Mouse (Mus musculus): Measurements from ENCODE around the gene Gm11273. TPM values are rescaled to one million over a fixed set of nuclear protein-coding genes. Genes with fewer than 3 reads are reported as not detected.
"Not testable (repeated sequence)": the region's sequence is repeated elsewhere in the genome, so short reads cannot be mapped to it uniquely, and the experiment has no call there.

Gene Gm11273
- total RNA-seq, 1 experiment: 35.7 TPM

DNA sequence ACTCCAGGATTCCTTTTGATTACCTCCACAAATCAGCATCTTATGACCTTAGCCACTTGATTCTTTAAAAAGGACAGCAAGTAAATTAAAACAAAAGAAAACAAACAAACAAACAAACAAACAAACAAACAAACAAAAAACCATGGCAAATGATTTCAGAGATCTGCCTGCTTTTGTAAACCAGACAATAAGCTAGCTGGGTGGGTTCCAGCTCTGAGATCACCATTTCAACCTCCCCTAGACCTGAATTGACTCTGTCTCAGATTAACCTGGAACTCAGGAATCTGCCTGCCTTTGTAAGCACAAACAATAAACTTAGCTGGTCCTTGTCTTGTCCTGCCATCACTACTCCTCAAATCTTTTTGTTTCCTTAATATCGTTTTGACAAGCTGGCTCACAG is 14.3 kb downstream of the Gm11273 start:
- Histone ChIP-seq H3K9ac (ENCODE audit: insufficient read depth, low read depth, low read length, poor library complexity, severe bottlenecking) (no peak overlapping the region), H3K4me3 (ENCODE audit: insufficient read depth in 1 of 2, low read depth in 1 of 2, low read length in 2 of 2, poor library complexity in 1 of 2, severe bottlenecking in 1 of 2) (no peak overlapping the region), H3K9me3 (ENCODE audit: control insufficient read depth, insufficient read depth, low read depth, low read length) (0 out of 2 replicates have a peak, but pooled peaks cover 6% of the 10 kb centered on the region), H3K4me1 (ENCODE audit: control insufficient read depth in 2 of 2, insufficient read depth in 2 of 2, low read length in 2 of 2, poor library complexity in 1 of 2) (no peaks in the 10 kb centered on the region), H3K36me3 (ENCODE audit: control insufficient read depth, insufficient read depth, low read length, poor library complexity, severe bottlenecking) (no peaks in the 10 kb centered on the region), H3K27ac (ENCODE audit: insufficient read depth, low read depth, low read length, poor library complexity, severe bottlenecking) (no peak overlapping the region)
- in situ Hi-C loops (cut with MboI; ENCODE audit: low sequenced_read_pairs in 2 of 2, unreplicated experiment in 2 of 2): no loop called here
- no peak for DNase-seq (ENCODE audit: low read depth, low spot score)
- TF ChIP-seq CHD2 (IDR thresholded peaks at IDR 0.05; ENCODE audit: low read depth, low read length) (no peak), HCFC1 (IDR thresholded peaks at IDR 0.05; ENCODE audit: borderline replicate concordance, insufficient read depth, low read length) (no peak), ZC3H11A (IDR thresholded peaks at IDR 0.05; ENCODE audit: borderline replicate concordance, low read depth, low read length) (no peak), ZNF384 (IDR thresholded peaks at IDR 0.05; ENCODE audit: low read depth, low read length) (no peak), MAFK (IDR thresholded peaks at IDR 0.05; ENCODE audit: insufficient read depth, low read depth, low read length) (no peak)

- H3K9me3 ChIP-seq (ENCODE audit: control insufficient read depth, insufficient read depth, low read depth, low read length); H3K27ac ChIP-seq (ENCODE audit: insufficient read depth, low read depth, low read length, poor library complexity, severe bottlenecking); in situ Hi-C loops (cut with MboI; ENCODE audit: low sequenced_read_pairs in 2 of 2, unreplicated experiment in 2 of 2); DNase-seq (ENCODE audit: low read depth, low spot score); H3K36me3 ChIP-seq (ENCODE audit: control insufficient read depth, insufficient read depth, low read length, poor library complexity, severe bottlenecking); H3K4me1 ChIP-seq (ENCODE audit: control insufficient read depth in 2 of 2, insufficient read depth in 2 of 2, low read length in 2 of 2, poor library complexity in 1 of 2): not testable (repeated sequence)
- Histone ChIP-seq H3K9ac (ENCODE audit: insufficient read depth, low read depth, low read length, poor library complexity, severe bottlenecking) (peak within 1 kb of the TSS; percentile 72; the same call in 1 of the 2 replicates), H3K4me3 (ENCODE audit: insufficient read depth in 1 of 2, low read depth in 1 of 2, low read length in 2 of 2, poor library complexity in 1 of 2, severe bottlenecking in 1 of 2) (peak within 1 kb of the TSS; percentile 60 to 80)
Observed at GRCm38 (mm10) chr13:21478759-21479670, 22.2 kb downstream of the Gm11273 start, which contains the start of the genes Zkscan4 and Gm10065. Gene Zkscan4, plus strand, starts transcription at chr13:21478907. Gene Gm10065, minus strand, starts transcription at chr13:21479441.

GRCm38 (mm10) chr13:21472427-21472826 is 28.8 kb downstream of the Gm11273 start:
- in situ Hi-C loops (cut with MboI; ENCODE audit: low sequenced_read_pairs in 2 of 2, unreplicated experiment in 2 of 2): no loop called here
- no peak for DNase-seq (ENCODE audit: low read depth, low spot score)
- no peaks in the 10 kb centered on the region for H3K9me3 ChIP-seq (ENCODE audit: control insufficient read depth, insufficient read depth, low read depth, low read length)

DNA sequence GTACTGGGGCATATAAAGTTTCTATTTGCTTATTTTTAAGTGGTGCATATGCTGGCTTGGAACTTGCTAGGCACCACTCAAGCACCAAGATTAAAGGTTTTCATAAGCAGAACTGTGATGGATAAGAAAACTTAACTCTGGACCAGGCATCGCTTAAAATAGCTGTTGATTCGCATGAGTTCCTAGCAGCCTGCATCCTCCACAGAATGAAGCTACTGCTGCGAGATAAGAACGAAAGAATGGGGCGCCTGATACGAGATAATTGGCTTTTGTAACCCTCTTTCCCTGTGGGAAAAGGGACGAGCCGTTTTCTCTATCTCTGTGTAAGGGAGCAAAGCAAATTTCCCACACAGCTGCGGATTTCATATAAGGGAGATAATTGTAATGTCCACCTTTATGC is 32.1 kb downstream of the Gm11273 start:
- H3K4me1 ChIP-seq (ENCODE audit: control insufficient read depth in 2 of 2, insufficient read depth in 2 of 2, low read length in 2 of 2, poor library complexity in 1 of 2): 0 out of 4 replicates have a peak, but pooled peaks cover 0 to 2% of the 10 kb centered on the region in 2 experiments
- DNase-seq (ENCODE audit: low read depth, low spot score): no peak
- H3K27ac ChIP-seq (ENCODE audit: insufficient read depth, low read depth, low read length, poor library complexity, severe bottlenecking): no peak overlapping the region
- in situ Hi-C loops (cut with MboI; ENCODE audit: low sequenced_read_pairs in 2 of 2, unreplicated experiment in 2 of 2): no loop called here
- TF ChIP-seq MAFK (IDR thresholded peaks at IDR 0.05; ENCODE audit: insufficient read depth, low read depth, low read length) (no peak), ZC3H11A (IDR thresholded peaks at IDR 0.05; ENCODE audit: borderline replicate concordance, low read depth, low read length) (no peak), ZNF384 (IDR thresholded peaks at IDR 0.05; ENCODE audit: low read depth, low read length) (no peak), CHD2 (IDR thresholded peaks at IDR 0.05; ENCODE audit: low read depth, low read length) (no peak), HCFC1 (IDR thresholded peaks at IDR 0.05; ENCODE audit: borderline replicate concordance, insufficient read depth, low read length) (no peak)
- no peaks in the 10 kb centered on the region for H3K9me3 ChIP-seq (ENCODE audit: control insufficient read depth, insufficient read depth, low read depth, low read length)
- no peak overlapping the region for H3K4me3 ChIP-seq (ENCODE audit: insufficient read depth in 1 of 2, low read depth in 1 of 2, low read length in 2 of 2, poor library complexity in 1 of 2, severe bottlenecking in 1 of 2)
- no peak overlapping the region for H3K9ac ChIP-seq (ENCODE audit: insufficient read depth, low read depth, low read length, poor library complexity, severe bottlenecking)
- H3K36me3 ChIP-seq (ENCODE audit: control insufficient read depth, insufficient read depth, low read length, poor library complexity, severe bottlenecking): no peaks in the 10 kb centered on the region

More at GRCm38 (mm10) chr13:21472427-21472826, 28.8 kb downstream of the Gm11273 start:
- TF ChIP-seq HCFC1 (IDR thresholded peaks at IDR 0.05; ENCODE audit: borderline replicate concordance, insufficient read depth, low read length) (no peak), CHD2 (IDR thresholded peaks at IDR 0.05; ENCODE audit: low read depth, low read length) (no peak), MAFK (IDR thresholded peaks at IDR 0.05; ENCODE audit: insufficient read depth, low read depth, low read length) (no peak), ZNF384 (IDR thresholded peaks at IDR 0.05; ENCODE audit: low read depth, low read length) (no peak), ZC3H11A (IDR thresholded peaks at IDR 0.05; ENCODE audit: borderline replicate concordance, low read depth, low read length) (no peak)
- Histone ChIP-seq H3K9ac (ENCODE audit: insufficient read depth, low read depth, low read length, poor library complexity, severe bottlenecking) (no peak overlapping the region), H3K36me3 (ENCODE audit: control insufficient read depth, insufficient read depth, low read length, poor library complexity, severe bottlenecking) (no peaks in the 10 kb centered on the region), H3K4me3 (ENCODE audit: insufficient read depth in 1 of 2, low read depth in 1 of 2, low read length in 2 of 2, poor library complexity in 1 of 2, severe bottlenecking in 1 of 2) (no peak overlapping the region), H3K27ac (ENCODE audit: insufficient read depth, low read depth, low read length, poor library complexity, severe bottlenecking) (no peak overlapping the region), H3K4me1 (ENCODE audit: control insufficient read depth in 2 of 2, insufficient read depth in 2 of 2, low read length in 2 of 2, poor library complexity in 1 of 2) (0 out of 4 replicates have a peak, but pooled peaks cover 0 to 2% of the 10 kb centered on the region in 2 experiments)

All from ES-E14 (cell line).